ENCODE assay signal across 8 mouse cellular contexts in the genomic region with DNA sequence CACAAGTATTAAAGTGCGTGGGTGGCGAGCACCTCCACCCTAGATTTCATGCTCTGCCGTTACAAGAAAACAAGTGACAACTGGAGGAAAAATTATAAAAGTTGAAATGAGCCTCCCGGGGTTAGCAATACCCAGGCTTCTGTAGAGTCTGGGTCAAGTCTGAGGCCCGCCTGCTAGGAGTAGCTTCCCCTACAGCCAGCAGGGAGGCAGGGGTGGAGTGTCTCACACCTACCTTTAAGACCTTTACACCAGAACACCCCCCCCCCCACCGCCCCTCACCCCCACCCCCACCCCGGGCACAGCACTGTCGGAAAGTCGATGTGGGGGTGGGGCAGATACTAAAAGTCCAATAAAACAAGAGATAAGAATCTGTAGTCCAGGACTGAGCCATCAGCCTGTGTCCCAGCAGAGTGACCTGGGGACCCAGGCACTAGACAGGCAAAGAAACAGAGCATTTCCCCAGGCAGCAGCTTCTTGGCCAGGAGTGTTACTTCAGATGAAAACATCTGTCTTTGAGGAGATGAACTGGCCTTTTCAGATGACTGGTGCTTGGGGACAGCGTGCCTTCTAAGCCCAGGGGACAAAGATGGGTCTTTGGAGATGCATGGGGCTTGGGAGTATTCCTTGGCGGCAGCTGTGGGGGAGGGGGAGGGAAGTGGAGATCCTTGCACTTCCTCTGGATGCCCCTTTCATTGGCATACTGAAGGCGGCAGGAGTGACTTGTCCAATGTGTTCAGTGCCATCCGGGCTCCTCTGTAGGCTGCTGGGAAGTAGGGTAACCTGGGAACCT. TPM values are rescaled to one million over a fixed set of nuclear protein-coding genes. Genes with fewer than 3 reads are reported as not detected.
A peak's percentile ranks its signal among the peaks of the same experiment; 100 is the strongest.
DNase-seq lines count a peak whose midpoint lies in the region; ATAC-seq lines count a peak whose summit lies in the region.

No protein-coding gene starts in this region.

- no peak overlapping the region; the same call in 1 of the 2 replicates for H3K9ac ChIP-seq in liver, embryonic 11.5 days (ENCODE audit: low read depth, low read length)
- H3K9ac ChIP-seq in embryonic facial prominence, embryonic 14.5 days (ENCODE audit: low read depth, low read length), result no peak overlapping the region
- H3K9ac ChIP-seq in neural tube, embryonic 15.5 days (replicated peaks), result no peak overlapping the region

- H3K4me2 ChIP-seq in liver, embryonic 11.5 days, result peak overlapping the region; percentile 71
- H3K4me2 ChIP-seq in embryonic facial prominence, embryonic 14.5 days (ENCODE audit: low read depth, low read length), result peak overlapping the region; percentile 55
- peak overlapping the region; percentile 74 for H3K4me2 ChIP-seq in neural tube, embryonic 15.5 days

- no peaks in the 10 kb centered on the region for H3K9me3 ChIP-seq in liver, embryonic 11.5 days (ENCODE audit: control insufficient read depth, low read length)
- no peaks in the 10 kb centered on the region for H3K9me3 ChIP-seq in embryonic facial prominence, embryonic 14.5 days (ENCODE audit: control insufficient read depth, low read length)
- H3K9me3 ChIP-seq in limb, embryonic 10.5 days (replicated peaks), result no peaks in the 10 kb centered on the region
- no peaks in the 10 kb centered on the region for H3K9me3 ChIP-seq in neural tube, embryonic 15.5 days (replicated peaks)

- no peaks in the 10 kb centered on the region for H3K36me3 ChIP-seq in liver, embryonic 11.5 days (ENCODE audit: control insufficient read depth, insufficient read depth, low read length)
- no peaks in the 10 kb centered on the region for H3K36me3 ChIP-seq in embryonic facial prominence, embryonic 14.5 days (ENCODE audit: control insufficient read depth, insufficient read depth, low read length)
- H3K36me3 ChIP-seq in limb, embryonic 10.5 days, result no peaks in the 10 kb centered on the region
- no peaks in the 10 kb centered on the region for H3K36me3 ChIP-seq in neural tube, embryonic 15.5 days

- H3K4me1 ChIP-seq in liver, embryonic 11.5 days (replicated peaks; ENCODE audit: control insufficient read depth, insufficient read depth, low read length), result peaks cover 3% of the 10 kb centered on the region; the same call in 1 of the 2 replicates
- peaks cover 12% of the 10 kb centered on the region for H3K4me1 ChIP-seq in embryonic facial prominence, embryonic 14.5 days (ENCODE audit: control insufficient read depth, insufficient read depth, low read length)
- peaks cover 36% of the 10 kb centered on the region for H3K4me1 ChIP-seq in limb, embryonic 10.5 days
- H3K4me1 ChIP-seq in neural tube, embryonic 15.5 days, result peaks cover 18% of the 10 kb centered on the region

- ATAC-seq in liver, embryonic 11.5 days (replicated peaks; ENCODE audit: low FRiP score), result no peak
- ATAC-seq in embryonic facial prominence, embryonic 14.5 days (ENCODE audit: low read depth), result no peak
- no peak for ATAC-seq in neural tube, embryonic 15.5 days (ENCODE audit: low FRiP score)

- no peak overlapping the region for H3K27ac ChIP-seq in liver, embryonic 11.5 days (ENCODE audit: low read depth, low read length)
- no peak overlapping the region for H3K27ac ChIP-seq in embryonic facial prominence, embryonic 14.5 days (replicated peaks; ENCODE audit: low read depth, low read length)
- no peak overlapping the region for H3K27ac ChIP-seq in limb, embryonic 10.5 days
- no peak overlapping the region for H3K27ac ChIP-seq in neural tube, embryonic 15.5 days (replicated peaks)

- peaks cover 11% of the 10 kb centered on the region; the same call in 1 of the 2 replicates for H3K27me3 ChIP-seq in liver, embryonic 11.5 days (replicated peaks; ENCODE audit: control insufficient read depth, insufficient read depth, low read length)
- H3K27me3 ChIP-seq in embryonic facial prominence, embryonic 14.5 days (replicated peaks; ENCODE audit: control insufficient read depth, insufficient read depth, low read length), result peaks cover 19% of the 10 kb centered on the region
- H3K27me3 ChIP-seq in limb, embryonic 10.5 days (ENCODE audit: low read depth, poor library complexity, severe bottlenecking), result peaks cover 29% of the 10 kb centered on the region
- peaks cover 14% of the 10 kb centered on the region for H3K27me3 ChIP-seq in neural tube, embryonic 15.5 days (replicated peaks)

- 11% methylated on average over 13 of the region's 13 CpGs for WGBS in liver, embryonic 11.5 days
- WGBS in embryonic facial prominence, embryonic 14.5 days, result 6% methylated on average over 13 of the region's 13 CpGs
- 5% methylated on average over 13 of the region's 13 CpGs for WGBS in limb, embryonic 10.5 days
- WGBS in neural tube, embryonic 15.5 days, result 10% methylated on average over 13 of the region's 13 CpGs

- peak overlapping the region; percentile 42 for H3K4me3 ChIP-seq in liver, embryonic 11.5 days (ENCODE audit: low read depth, low read length)
- H3K4me3 ChIP-seq in embryonic facial prominence, embryonic 14.5 days (ENCODE audit: low read depth, low read length), result peak overlapping the region; percentile 27
- peak overlapping the region; percentile 55 for H3K4me3 ChIP-seq in limb, embryonic 10.5 days
- H3K4me3 ChIP-seq in neural tube, embryonic 15.5 days (replicated peaks), result peak overlapping the region; percentile 37

- DNase-seq in liver, embryonic 11.5 days (ENCODE audit: low spot score), result no peak
- no peak for DNase-seq in liver
- DNase-seq in embryonic facial prominence, embryonic 14.5 days (ENCODE audit: low spot score), result no peak
- DNase-seq in limb, embryonic 10.5 days (ENCODE audit: low spot score), result no peak
- no peak for DNase-seq in thymus, postnatal 14 days
- DNase-seq in urinary bladder, postnatal 4 days (ENCODE audit: low spot score in 2 of 2), result no peak
- no peak for DNase-seq in embryo, embryonic 10.5 days (ENCODE audit: low spot score)

RNA-seq across cellular contexts. Expression of a gene that starts 37.3 kb away (rescaled TPM):
- polyA plus RNA-seq in liver, embryonic 11.5 days (2014; fragmentation: Nextera tagmentation; extraction: Ambion mirVana), result 8.5 and 14.0 TPM in 2 replicates
- 2.9 and 5.8 TPM in 2 replicates for polyA plus RNA-seq in embryonic facial prominence, embryonic 14.5 days (2014; fragmentation: Nextera tagmentation; extraction: Ambion mirVana)
- polyA plus RNA-seq in limb, embryonic 10.5 days (2016; fragmentation: Nextera tagmentation; extraction: Ambion mirVana), result 2.4 and 3.9 TPM in 2 replicates
- polyA plus RNA-seq in neural tube, embryonic 15.5 days (2015; fragmentation: Nextera tagmentation; extraction: Ambion mirVana), result 3.3 and 3.9 TPM in 2 replicates
